Mouse (Mus musculus) cerebellum, postnatal 4 days (tissue): Measurements from ENCODE around the gene Iqce.

ENCODE experiments used
- DNase-seq, 2 experiments: peaks; one replicate each; pipeline ENCODE4 v3.0.0; 2022; ENCODE audit warnings: low spot score in 2 of 2, mixed read lengths in 1 of 2

Iqce gene

DNA sequence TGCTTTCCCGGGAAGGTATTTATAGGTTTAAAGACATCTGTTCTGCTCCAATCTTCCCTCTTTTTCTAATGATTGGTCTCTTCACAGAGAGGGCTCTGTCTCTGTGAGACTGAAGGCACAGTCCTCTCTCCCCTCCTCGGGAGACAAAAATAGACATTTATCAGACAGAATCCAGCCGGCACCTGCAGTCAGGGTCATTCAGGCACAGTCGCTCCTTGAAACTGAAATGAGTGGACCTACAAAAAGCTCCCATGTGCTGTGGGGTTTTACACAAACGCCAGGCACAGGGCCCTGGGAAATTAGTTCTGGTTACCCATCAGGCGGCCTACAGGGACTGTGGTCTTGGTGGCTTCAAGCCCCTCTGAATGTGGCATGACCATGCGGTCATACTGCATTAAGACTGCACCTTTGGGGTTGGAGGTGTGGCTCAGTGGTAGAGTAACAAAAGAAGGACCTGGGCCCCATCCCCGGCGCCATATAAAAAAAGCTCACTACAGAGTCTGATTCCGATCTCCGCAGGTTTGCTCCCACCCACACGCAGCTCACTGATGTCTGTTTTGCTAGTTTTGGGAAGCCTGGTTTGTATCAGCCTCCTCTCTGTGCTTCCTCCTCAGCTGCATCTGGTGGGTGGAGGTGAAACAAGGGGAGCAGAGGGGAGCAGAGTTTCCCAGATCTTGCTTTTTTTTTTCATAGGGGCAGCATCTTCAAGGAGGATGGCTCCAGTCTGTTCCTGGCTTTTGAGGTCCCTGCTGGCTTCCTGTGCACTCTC is 40.1 kb downstream of the Iqce start:
- DNase-seq, result no peak

GRCm38 (mm10) chr5:140661427-140661826 is 40.8 kb downstream of the Iqce start:
- no peak for DNase-seq

DNA sequence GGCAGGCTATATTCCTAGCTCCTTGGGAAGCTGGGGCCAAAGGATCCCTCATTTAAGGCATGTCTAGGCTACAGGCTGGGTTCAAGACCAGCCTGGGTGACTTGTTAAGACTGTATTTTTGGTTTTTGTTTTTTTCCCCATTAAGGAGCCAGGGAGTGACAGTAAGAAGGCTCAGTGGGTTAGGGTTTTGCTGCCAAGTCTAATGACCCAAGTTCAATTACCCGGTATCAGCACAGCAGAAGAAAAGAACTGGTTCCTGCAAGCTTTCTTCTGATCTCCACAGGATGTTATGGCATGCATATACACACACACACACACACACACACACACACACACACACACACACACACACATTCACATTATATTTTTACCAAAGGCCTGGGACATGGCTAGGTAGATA is 41.8 kb downstream of the Iqce start:
- no peak for DNase-seq

DNA sequence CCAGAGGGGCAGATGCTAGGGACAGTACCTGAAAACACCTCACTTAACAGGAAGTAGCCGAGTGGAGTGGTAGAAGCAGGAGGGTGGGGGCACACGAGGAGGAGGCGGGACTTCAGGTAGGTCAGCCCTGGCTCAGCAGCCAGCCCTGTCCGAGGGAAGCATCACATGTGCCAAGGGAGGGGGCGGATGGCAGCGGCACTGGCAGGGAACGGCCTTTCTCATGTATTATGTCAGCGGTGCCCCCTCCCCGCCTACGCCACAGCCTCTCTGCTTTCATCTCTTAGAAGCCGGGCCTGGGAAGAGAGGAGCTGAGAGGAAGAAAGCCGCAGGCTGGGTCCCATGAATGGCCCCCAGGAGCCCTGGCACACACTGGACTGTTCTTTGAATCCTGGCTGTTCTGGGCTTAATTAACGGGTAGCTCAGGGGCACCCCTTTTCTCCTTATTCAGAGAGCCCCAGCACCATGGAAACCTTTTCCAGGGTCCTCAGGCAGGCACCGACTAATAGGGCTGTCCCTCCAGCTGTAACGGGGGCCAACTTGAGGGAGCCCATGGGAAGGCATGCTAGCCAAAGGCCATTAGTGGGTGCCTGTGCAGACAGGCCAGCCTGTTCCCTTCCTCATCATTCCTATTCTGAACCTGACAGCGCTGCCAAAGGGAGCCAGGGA is 42.4 kb downstream of the Iqce start:
- DNase-seq, result peak in 1 of 2 experiments; percentile 65

DNA sequence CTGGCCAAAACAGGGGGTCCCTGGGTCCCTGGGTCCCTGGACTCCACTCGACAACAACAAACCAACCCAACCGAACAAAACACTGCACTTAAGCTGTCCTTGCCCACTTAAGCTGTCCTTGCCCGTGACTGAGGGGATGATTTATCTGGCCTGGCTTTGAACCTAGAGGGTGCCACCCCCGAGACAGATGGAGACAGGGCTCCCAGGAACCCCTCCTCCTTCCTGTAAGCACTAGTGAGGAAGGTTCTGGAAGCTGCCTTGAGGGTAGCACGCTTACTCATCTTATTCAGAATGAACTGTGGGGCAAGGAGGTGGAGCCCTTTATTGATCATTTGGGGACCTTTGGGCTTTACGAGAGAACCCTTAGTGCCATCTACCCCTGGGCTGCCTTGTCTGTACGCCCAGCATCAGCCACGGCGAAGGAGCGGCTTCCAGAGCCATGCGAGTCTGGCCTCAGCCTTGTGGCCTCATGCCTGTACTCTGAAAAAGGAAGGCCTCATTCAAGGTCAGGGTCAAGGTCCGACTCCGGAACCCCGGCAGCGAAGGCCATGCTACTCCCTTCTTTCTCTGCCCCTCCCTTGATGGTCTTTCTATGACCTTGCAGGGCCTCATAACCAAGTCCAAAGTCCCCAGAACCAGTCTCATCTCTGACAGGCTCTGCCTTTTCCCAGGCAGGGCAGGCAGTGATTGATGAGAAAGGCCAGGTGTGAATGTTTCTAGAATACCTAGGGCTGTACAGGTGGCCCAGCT is 47.9 kb downstream of the Iqce start:
- no peak for DNase-seq

GRCm38 (mm10) chr5:140652587-140652986 is 49.6 kb downstream of the Iqce start:
- DNase-seq, result no peak

- no peak for DNase-seq
Observed at GRCm38 (mm10) chr5:140651231-140651630, 50.9 kb downstream of the Iqce start.

- DNase-seq, result no peak
Observed at GRCm38 (mm10) chr5:140649881-140650414, 52.2 kb downstream of the Iqce start.

DNA sequence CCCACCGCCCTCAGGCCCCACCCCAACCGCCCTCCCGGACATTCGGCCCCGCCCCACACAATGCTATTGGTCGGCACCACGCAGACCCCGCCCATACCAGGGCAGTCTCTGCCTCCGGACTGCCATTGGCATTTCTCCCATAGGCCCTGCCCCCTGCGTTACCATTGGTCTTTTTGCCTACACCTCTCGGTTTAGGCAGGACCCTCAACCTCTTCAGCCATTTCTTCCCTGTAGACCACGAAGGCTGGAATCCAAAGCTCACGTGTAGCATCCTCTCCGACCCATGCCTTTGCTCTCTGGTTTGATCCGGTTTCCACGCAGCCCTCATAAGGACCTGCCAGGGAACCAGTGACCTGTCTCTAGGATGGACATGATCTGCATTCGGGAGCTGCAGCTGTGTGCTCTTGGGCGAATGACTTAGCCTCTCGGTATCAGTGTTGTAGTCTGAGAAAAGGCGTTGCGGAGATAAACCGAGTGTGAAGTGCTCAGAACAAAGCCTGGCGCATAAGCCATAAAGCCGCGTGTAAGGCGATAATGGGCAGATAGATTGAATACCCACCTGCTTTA is 53.0 kb downstream of the Iqce start:
- DNase-seq, result peak; percentile 94 to 98

GRCm38 (mm10) chr5:140648519-140649100 is 53.6 kb downstream of the Iqce start, which contains the start of gene Ttyh3:
Gene Ttyh3, minus strand, starts transcription at chr5:140649031.
- DNase-seq, result no peak

GRCm38 (mm10) chr5:140647821-140648518 is 54.2 kb downstream of the Iqce start:
- DNase-seq, result peak; percentile 61 to 79

DNA sequence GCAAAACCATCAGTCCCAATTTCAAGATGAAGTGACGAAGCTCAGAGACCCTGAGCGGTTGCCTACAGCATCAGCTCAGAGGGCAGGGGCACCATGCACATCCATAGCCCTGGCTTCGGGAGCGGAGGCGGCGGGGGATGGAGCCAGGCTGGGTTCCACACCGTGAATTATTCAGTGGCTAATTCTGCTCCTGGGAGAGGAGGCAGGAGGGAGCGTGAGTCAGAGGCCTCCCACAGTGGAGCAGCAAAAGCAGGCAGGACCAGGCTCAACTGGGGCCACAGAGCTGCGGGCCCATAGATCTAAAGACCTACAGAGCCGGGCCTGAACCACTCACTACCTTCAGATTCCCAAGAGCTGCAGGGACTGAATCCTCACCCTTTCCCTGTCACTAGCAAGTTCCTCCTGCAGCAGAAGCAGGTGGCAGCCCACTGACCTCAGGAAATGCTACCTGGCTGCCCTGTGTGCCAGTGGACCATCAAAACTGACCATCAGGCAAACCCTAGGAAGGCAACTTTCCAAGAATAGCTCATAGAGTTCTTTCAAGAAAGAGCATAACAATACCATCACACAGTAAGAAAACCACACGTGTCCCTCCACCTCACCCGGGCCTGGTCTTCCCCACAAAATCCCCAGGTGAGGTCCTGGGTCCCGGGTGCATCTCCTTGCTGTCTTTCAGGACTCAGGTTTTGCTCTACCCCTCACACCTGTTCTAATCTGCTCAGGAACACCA is 55.0 kb downstream of the Iqce start:
- DNase-seq, result no peak

GRCm38 (mm10) chr5:140646171-140646570 is 56.0 kb downstream of the Iqce start:
- DNase-seq, result no peak

- no peak for DNase-seq
Observed at GRCm38 (mm10) chr5:140645454-140645853, 56.7 kb downstream of the Iqce start.

DNA sequence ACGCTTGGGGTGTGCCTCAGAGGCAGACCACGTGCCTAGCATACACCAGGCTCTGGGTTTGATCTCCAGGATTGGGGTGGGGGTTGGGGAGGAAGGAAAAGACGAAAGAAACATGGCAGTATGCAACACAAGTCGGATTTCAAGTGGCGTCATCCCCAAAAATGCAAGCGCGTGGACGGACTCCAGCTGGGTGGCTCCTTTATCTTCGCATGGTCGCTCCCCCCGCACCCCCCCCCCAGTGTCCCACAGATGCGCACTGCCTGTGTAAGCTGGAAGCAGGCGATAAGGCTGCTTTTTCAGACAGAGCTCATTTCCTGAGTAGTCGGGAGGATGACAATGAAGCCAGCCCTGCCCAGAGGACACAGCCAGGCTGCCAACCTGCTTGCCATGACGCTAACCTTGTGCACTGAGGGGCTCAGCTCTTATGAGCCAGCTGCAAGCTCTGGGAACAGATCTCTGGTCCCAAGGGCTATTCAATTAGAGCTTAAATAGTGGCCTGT is 57.4 kb downstream of the Iqce start:
- no peak for DNase-seq

- no peak for DNase-seq
Observed at GRCm38 (mm10) chr5:140644263-140644662, 57.9 kb downstream of the Iqce start.

DNA sequence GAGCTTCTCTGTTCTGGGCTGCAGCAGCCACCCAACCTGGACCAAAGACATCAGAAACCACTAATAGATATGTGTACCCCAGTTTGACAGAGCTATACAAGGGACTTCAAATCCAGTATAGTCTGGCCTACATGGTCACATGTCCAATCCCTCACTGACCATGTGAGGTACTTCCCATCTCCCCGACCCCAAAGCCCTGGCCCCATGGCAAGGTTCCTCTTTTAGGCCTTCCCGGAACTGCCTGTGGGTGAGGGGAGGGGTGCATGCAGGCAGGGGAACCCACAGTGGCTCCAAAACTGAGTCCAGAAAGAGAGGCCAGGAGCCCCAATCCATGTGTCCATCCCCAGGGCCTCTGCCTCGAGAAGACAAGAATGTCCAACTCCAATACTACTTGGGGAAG is 60.1 kb downstream of the Iqce start:
- DNase-seq, result no peak

- no peak for DNase-seq
Observed at GRCm38 (mm10) chr5:140641254-140641928, 60.8 kb downstream of the Iqce start.

DNA sequence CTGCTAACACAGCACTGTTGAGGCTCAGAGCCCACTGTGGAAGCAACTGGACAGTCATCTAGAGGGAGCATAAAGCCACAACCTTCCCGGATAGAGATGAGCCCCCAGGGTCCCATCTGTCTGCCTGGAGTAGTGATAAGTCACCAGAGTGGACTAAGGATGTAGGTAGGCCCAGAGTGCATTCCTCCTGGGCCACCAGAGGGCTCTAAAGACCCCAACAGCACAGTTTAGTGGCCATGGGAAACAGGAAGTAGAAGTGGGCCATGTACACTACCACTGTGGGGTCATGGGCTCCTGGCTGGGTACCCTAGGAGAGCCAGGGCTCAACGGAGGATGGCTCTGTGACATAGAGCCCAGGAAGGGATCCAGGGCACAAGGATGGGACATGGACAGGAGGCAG is 61.4 kb downstream of the Iqce start:
- DNase-seq, result no peak
